22 mouse cellular contexts compared by ENCODE assay signal in the genomic region with DNA sequence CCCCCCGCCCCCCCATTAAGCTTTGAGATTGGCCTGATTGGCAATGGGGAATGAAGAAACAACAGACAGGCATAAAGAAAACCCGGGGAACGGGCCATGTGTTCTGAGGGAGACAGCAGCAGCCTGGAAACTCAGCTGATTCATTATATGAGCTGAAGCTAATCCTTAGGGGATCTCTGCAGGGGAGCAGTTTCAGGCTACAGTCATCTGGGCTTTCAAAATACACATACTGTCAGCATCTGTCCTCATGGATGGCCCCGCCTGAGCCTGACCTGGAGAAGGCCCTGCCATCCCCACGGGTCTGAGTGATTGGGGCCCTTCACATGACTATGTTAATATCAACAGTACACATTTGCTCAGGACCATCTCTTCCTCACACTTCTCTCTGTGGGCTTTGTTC. TPM values are rescaled to one million over a fixed set of nuclear protein-coding genes. Genes with fewer than 3 reads are reported as not detected.
A peak's percentile ranks its signal among the peaks of the same experiment; 100 is the strongest.
DNase-seq lines count a peak whose midpoint lies in the region; ATAC-seq lines count a peak whose summit lies in the region.
"Had no signal": no experiment of that assay in that cellular context is flagged by ENCODE, and none has a peak within 500 bp of the region (broad histone marks: within the 10 kb centered on the region; RNA-seq: fewer than 3 reads in every experiment).

No protein-coding gene starts in this region.

- peaks cover 24% of the 10 kb centered on the region for H3K4me1 ChIP-seq in embryonic facial prominence, embryonic 13.5 days
- H3K4me1 ChIP-seq in embryonic facial prominence, embryonic 10.5 days, result peaks cover 30% of the 10 kb centered on the region

- no peak for DNase-seq in embryonic facial prominence, embryonic 10.5 days (ENCODE audit: low spot score)
- DNase-seq in 3T3-L1 (ENCODE audit: low read depth, low spot score) (peak; percentile 77), adipocyte (ENCODE audit: low spot score) (peak; percentile 45)
- DNase-seq in mesoderm, embryonic 11.5 days (ENCODE audit: low read depth, low spot score), result peak; percentile 12
- DNase-seq in right cerebral cortex, postnatal 14 days, result no peak
- DNase-seq in gastrocnemius, postnatal 14 days, result no peak
- DNase-seq: adrenal gland, postnatal 10 days; cerebellum, adult 11 months; cerebellum, adult 8-10 months; cerebellum, postnatal 14 days; forebrain, postnatal 0 days; gastrocnemius, adult 2 months; gastrocnemius, postnatal 36 days; heart, adult 11 months; heart, postnatal 36 days had no signal

- no peak for ATAC-seq in embryonic facial prominence, embryonic 13.5 days (ENCODE audit: insufficient number of reproducible peaks, insufficient read depth, low FRiP score, low TSS enrichment, low read depth)
- ATAC-seq: forebrain, embryonic 13.5 days; forebrain, postnatal 0 days; hindbrain, embryonic 16.5 days; inflammation-experienced regulatory T-cells, adult 6 months; intestine, postnatal 0 days had no signal

- H3K4me3 ChIP-seq in embryonic facial prominence, embryonic 13.5 days, result no peak overlapping the region
- no peak overlapping the region for H3K4me3 ChIP-seq in embryonic facial prominence, embryonic 10.5 days
- H3K4me3 ChIP-seq: forebrain, embryonic 13.5 days; gastrocnemius, adult 2 months; heart, embryonic 13.5 days; hindbrain, embryonic 12.5 days had no signal

- H3K9ac ChIP-seq in embryonic facial prominence, embryonic 13.5 days, result peak overlapping the region; percentile 54; the same call in 1 of the 2 replicates
- H3K9ac ChIP-seq: forebrain, embryonic 13.5 days; forebrain, postnatal 0 days; heart, embryonic 13.5 days; hindbrain, embryonic 12.5 days had no signal

- peaks cover 15% of the 10 kb centered on the region for H3K36me3 ChIP-seq in embryonic facial prominence, embryonic 13.5 days
- peaks cover 29% of the 10 kb centered on the region for H3K36me3 ChIP-seq in embryonic facial prominence, embryonic 10.5 days (replicated peaks)

- H3K27ac ChIP-seq in embryonic facial prominence, embryonic 13.5 days, result peak overlapping the region; percentile 49
- H3K27ac ChIP-seq in embryonic facial prominence, embryonic 10.5 days (replicated peaks), result no peak overlapping the region
- H3K27ac ChIP-seq: forebrain, embryonic 13.5 days; gastrocnemius, adult 2 months; heart, embryonic 13.5 days; hindbrain, embryonic 12.5 days had no signal

- no peaks in the 10 kb centered on the region for H3K27me3 ChIP-seq in embryonic facial prominence, embryonic 13.5 days
- H3K27me3 ChIP-seq in embryonic facial prominence, embryonic 10.5 days (replicated peaks; ENCODE audit: low read depth, poor library complexity, severe bottlenecking), result no peaks in the 10 kb centered on the region
- H3K27me3 ChIP-seq: forebrain, embryonic 13.5 days; heart, embryonic 13.5 days; hindbrain, embryonic 12.5 days had no signal

- 39% methylated on average over 5 of the region's 5 CpGs for WGBS in embryonic facial prominence, embryonic 13.5 days
- WGBS in embryonic facial prominence, embryonic 10.5 days, result 61% methylated on average over 5 of the region's 5 CpGs

- H3K4me2 ChIP-seq in embryonic facial prominence, embryonic 13.5 days, result no peak overlapping the region
- H3K4me2 ChIP-seq: forebrain, embryonic 13.5 days; heart, embryonic 13.5 days; hindbrain, embryonic 12.5 days had no signal

- no peaks in the 10 kb centered on the region for H3K9me3 ChIP-seq in embryonic facial prominence, embryonic 13.5 days
- no peaks in the 10 kb centered on the region for H3K9me3 ChIP-seq in embryonic facial prominence, embryonic 10.5 days
- H3K9me3 ChIP-seq: forebrain, embryonic 13.5 days; heart, embryonic 13.5 days; hindbrain, embryonic 12.5 days had no signal

- intact Hi-C loops in gastrocnemius, postnatal 14 days (cut with DNase I; ENCODE audit: low total_unique reads), result no loop called here

RNA-seq across cellular contexts. Expression of a gene that starts 1.9 kb away (rescaled TPM):
- polyA plus RNA-seq in embryonic facial prominence, embryonic 13.5 days (2015; fragmentation: Nextera tagmentation; extraction: Ambion mirVana), result 200 and 207 TPM in 2 replicates
- polyA plus RNA-seq in embryonic facial prominence, embryonic 10.5 days (2016; fragmentation: Nextera tagmentation; extraction: Ambion mirVana), result 75.8 and 80.6 TPM in 2 replicates
- total RNA-seq in gastrocnemius, postnatal 14 days (2021), result 10 to 100 TPM; 14.8 to 21.3 TPM

RNA-seq across cellular contexts. Expression of a gene that starts 3.5 kb away (rescaled TPM):
- 1.6 and 2.4 TPM in 2 replicates for polyA plus RNA-seq in embryonic facial prominence, embryonic 13.5 days (2015; fragmentation: Nextera tagmentation; extraction: Ambion mirVana)
- 1.1 and 1.5 TPM in 2 replicates for polyA plus RNA-seq in embryonic facial prominence, embryonic 10.5 days (2016; fragmentation: Nextera tagmentation; extraction: Ambion mirVana)
- not detected for total RNA-seq in gastrocnemius, postnatal 14 days (2021)
- total RNA-seq: gastrocnemius, adult 2 months; gastrocnemius, postnatal 36 days had no signal

RNA-seq across cellular contexts. Expression of a gene that starts 11.4 kb away (rescaled TPM):
- 138 and 144 TPM in 2 replicates for polyA plus RNA-seq in embryonic facial prominence, embryonic 13.5 days (2015; fragmentation: Nextera tagmentation; extraction: Ambion mirVana)
- 101 and 109 TPM in 2 replicates for polyA plus RNA-seq in embryonic facial prominence, embryonic 10.5 days (2016; fragmentation: Nextera tagmentation; extraction: Ambion mirVana)
- 10 to 100 TPM; 42.0 to 44.8 TPM for total RNA-seq in gastrocnemius, postnatal 14 days (2021)

RNA-seq across cellular contexts. Expression of a gene that starts 14.2 kb away (rescaled TPM):
- polyA plus RNA-seq in embryonic facial prominence, embryonic 13.5 days (2015; fragmentation: Nextera tagmentation; extraction: Ambion mirVana), result 6.8 TPM in 2 replicates
- polyA plus RNA-seq in embryonic facial prominence, embryonic 10.5 days (2016; fragmentation: Nextera tagmentation; extraction: Ambion mirVana), result 6.2 and 7.4 TPM in 2 replicates
- 1 to 10 TPM; 6.4 to 7.2 TPM for total RNA-seq in gastrocnemius, postnatal 14 days (2021)

RNA-seq across cellular contexts. Expression of a gene that starts 16.4 kb away (rescaled TPM):
- polyA plus RNA-seq in embryonic facial prominence, embryonic 13.5 days (2015; fragmentation: Nextera tagmentation; extraction: Ambion mirVana), result 42.5 and 43.7 TPM in 2 replicates
- polyA plus RNA-seq in embryonic facial prominence, embryonic 10.5 days (2016; fragmentation: Nextera tagmentation; extraction: Ambion mirVana), result 41.1 and 45.1 TPM in 2 replicates
- 10 to 100 TPM; 23.5 to 27.0 TPM for total RNA-seq in gastrocnemius, postnatal 14 days (2021)

Comparison
In these comparisons a context has a peak if more than half of its experiments do, and no peak if none do; other contexts are left out.
1. DNase-seq: peak in 3T3-L1 (single experiment), adipocyte (single experiment) and mesoderm, embryonic 11.5 days (single experiment); none in embryonic facial prominence, embryonic 10.5 days (single experiment), right cerebral cortex, postnatal 14 days (single experiment) and gastrocnemius, postnatal 14 days (single experiment).